Mouse (Mus musculus): Measurements from ENCODE around the gene Map4k1.

GRCm38 (mm10) chr7:29025566-29025965 lies 43.7 kb downstream of the Map4k1 start:
- TF ChIP-seq EP300 (IDR thresholded peaks at IDR 0.05; ENCODE audit: insufficient read depth, low read depth, low read length) = no peak
- no peak for TF ChIP-seq CTCF (IDR thresholded peaks at IDR 0.05)

Data from heart, adult 2 months (tissue).